Mouse (Mus musculus) hindbrain, embryonic 13.5 days (tissue): Measurements from ENCODE around the gene Kcnq1. TPM values are rescaled to one million over a fixed set of nuclear protein-coding genes. Genes with fewer than 3 reads are reported as not detected.

Experiments used
- ATAC-seq: fragments of 200-750 bp; cut with Nextera tagmentation; 2 replicates; pipeline ENCODE4 v1.8.0; 2017; ENCODE audit warnings: moderate TSS enrichment; ENCODE audit not compliant: low FRiP score
- H3K27ac ChIP-seq: fragments of 300-500 bp; sonication (generic); 2 replicates; pipeline ENCODE4 v1.5.1; 2015; ENCODE audit warnings: inconsistent platforms, mild to moderate bottlenecking, moderate library complexity
- H3K27me3 ChIP-seq: fragments of 300-500 bp; sonication (generic); 2 replicates; pipeline ENCODE4 v1.6.1; 2015; ENCODE audit warnings: mild to moderate bottlenecking, inconsistent platforms
- H3K36me3 ChIP-seq: fragments of 300-500 bp; sonication (generic); 2 replicates; pipeline ENCODE4 v1.6.1; 2015; ENCODE audit warnings: mild to moderate bottlenecking, inconsistent platforms
- H3K4me1 ChIP-seq: fragments of 300-500 bp; sonication (generic); replicated peaks from 2 replicates; pipeline ENCODE4 v1.6.1; 2015; ENCODE audit warnings: inconsistent platforms
- H3K4me2 ChIP-seq: fragments of 300-500 bp; sonication (generic); 2 replicates; pipeline ENCODE4 v1.6.1; 2015; ENCODE audit warnings: inconsistent platforms, mild to moderate bottlenecking, moderate library complexity
- H3K4me3 ChIP-seq: fragments of 300-500 bp; sonication (generic); 2 replicates; pipeline ENCODE4 v1.5.1; 2015; ENCODE audit warnings: mild to moderate bottlenecking, inconsistent platforms
- H3K9ac ChIP-seq: fragments of 300-500 bp; sonication (generic); 2 replicates; pipeline ENCODE4 v1.6.1; 2015; ENCODE audit warnings: mild to moderate bottlenecking, inconsistent platforms
- H3K9me3 ChIP-seq: fragments of 300-500 bp; sonication (generic); 2 replicates; pipeline ENCODE4 v1.6.1; 2016; ENCODE audit warnings: inconsistent platforms
- WGBS: fragments of 180-500 bp; shearing (Covaris S2); methylation state at CpG from one replicate; pipeline ENCODE4 v1.1.7; 2015; 5-methylcytosine and 5-hydroxymethylcytosine counted together
- polyA plus RNA-seq: library from polyadenylated mRNA; unstranded; fragments of >200 nt; fragmentation: Nextera tagmentation; extraction: Ambion mirVana; gene quantifications from 2 replicates; pipeline ENCODE4 v1.2.1, GENCODE M21; 2015

Kcnq1 gene
- polyA plus RNA-seq, 1 experiment from 2014 or later, result 1.7 TPM

DNA sequence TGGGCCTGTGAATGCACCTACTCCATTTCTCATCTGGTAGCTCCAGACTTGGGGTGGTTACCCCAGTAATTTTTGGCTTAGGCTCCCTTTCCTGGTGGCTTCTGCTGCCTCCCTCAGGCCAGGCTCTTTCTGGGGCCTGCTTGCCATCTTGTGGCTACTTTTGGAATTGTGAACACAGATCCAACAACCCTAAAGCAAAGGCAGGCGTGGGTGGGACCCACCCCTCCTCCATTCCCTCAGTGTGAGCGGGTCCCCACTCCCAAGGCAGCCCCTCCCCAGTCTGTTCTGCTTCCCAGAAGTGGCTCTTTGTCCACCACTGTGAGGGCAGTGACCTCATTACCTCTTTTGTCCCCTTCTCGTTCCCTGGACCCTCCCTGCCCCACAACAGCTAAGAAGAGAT is 46.2 kb downstream of the Kcnq1 start:
- 7% methylated on average over 3 of the region's 3 CpGs for WGBS
- no peak for ATAC-seq
- H3K9ac ChIP-seq, result no peak overlapping the region

DNA sequence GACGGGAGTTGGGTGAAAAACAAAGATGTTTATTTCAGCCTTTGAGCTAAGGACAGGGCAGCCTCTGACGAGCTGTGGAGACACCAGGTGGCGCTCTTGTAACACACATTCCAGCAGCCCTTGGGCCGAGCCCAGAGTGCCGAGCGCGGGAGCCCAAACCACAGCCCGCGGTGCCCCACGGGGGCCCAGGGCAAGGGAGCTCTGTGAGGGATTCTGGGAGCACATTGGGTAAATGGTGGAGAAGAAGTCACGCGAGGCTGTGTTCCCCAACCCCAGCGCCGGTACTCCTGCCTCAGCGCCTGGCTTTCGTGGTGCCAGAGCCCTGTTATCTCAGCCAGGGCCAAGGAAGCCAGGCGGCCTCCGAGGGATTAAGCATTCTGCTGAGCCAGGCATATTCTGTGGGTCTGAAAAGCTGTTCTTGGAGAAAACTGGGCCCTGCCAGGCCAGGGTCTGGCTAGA is 47.8 kb downstream of the Kcnq1 start:
- 3% methylated on average over 18 of the region's 18 CpGs for WGBS
- H3K9ac ChIP-seq, result peak overlapping the region; percentile 49; the same call in 1 of the 2 replicates
- H3K27ac ChIP-seq, result peak overlapping the region; percentile 44; the same call in 1 of the 2 replicates
- no peaks in the 10 kb centered on the region for H3K36me3 ChIP-seq
- H3K9me3 ChIP-seq, result no peaks in the 10 kb centered on the region
- H3K27me3 ChIP-seq, result peaks cover 14% of the 10 kb centered on the region; the same call in 1 of the 2 replicates
- ATAC-seq, result peak; percentile 91
- H3K4me3 ChIP-seq, result peak overlapping the region; percentile 33
- peaks cover 17% of the 10 kb centered on the region for H3K4me1 ChIP-seq
- peak overlapping the region; percentile 61 for H3K4me2 ChIP-seq

More for the DNA sequence above, 46.2 kb downstream of the Kcnq1 start:
- no peak overlapping the region for H3K4me3 ChIP-seq
- H3K4me2 ChIP-seq, result no peak overlapping the region
- no peaks in the 10 kb centered on the region for H3K9me3 ChIP-seq
- no peak overlapping the region for H3K27ac ChIP-seq
- H3K27me3 ChIP-seq, result peaks cover 19% of the 10 kb centered on the region; the same call in 1 of the 2 replicates
- H3K36me3 ChIP-seq, result no peaks in the 10 kb centered on the region
- peaks cover 14% of the 10 kb centered on the region for H3K4me1 ChIP-seq

DNA sequence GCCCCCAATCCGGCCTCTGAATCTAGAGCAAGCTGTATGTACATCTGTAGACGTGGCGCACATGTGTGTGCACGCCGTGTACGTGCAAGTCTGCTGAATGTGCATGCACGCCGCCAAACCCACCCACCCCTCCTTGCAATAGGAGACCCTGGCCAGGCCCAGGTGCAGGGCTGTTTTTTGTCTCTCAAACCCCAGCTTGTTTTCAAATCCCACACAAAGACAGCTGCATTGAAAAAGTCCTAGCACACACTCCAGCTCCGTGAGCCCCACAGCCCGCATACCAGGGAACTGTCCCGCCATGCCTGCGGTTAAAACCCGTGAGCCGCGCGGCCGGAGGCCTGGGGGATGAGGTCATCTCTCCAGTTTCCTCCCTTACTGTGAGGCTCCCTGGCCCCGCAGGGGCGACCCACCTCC is 48.3 kb downstream of the Kcnq1 start:
- Histone ChIP-seq H3K27ac (no peak overlapping the region; the same call in 1 of the 2 replicates), H3K27me3 (peaks cover 14% of the 10 kb centered on the region; the same call in 1 of the 2 replicates), H3K4me1 (peaks cover 22% of the 10 kb centered on the region), H3K36me3 (no peaks in the 10 kb centered on the region), H3K4me2 (peak overlapping the region; percentile 61), H3K4me3 (no peak overlapping the region), H3K9ac (peak overlapping the region; percentile 49; the same call in 1 of the 2 replicates), H3K9me3 (no peaks in the 10 kb centered on the region)
- WGBS, result 18% methylated on average over 19 of the region's 19 CpGs
- peak; percentile 36 for ATAC-seq

DNA sequence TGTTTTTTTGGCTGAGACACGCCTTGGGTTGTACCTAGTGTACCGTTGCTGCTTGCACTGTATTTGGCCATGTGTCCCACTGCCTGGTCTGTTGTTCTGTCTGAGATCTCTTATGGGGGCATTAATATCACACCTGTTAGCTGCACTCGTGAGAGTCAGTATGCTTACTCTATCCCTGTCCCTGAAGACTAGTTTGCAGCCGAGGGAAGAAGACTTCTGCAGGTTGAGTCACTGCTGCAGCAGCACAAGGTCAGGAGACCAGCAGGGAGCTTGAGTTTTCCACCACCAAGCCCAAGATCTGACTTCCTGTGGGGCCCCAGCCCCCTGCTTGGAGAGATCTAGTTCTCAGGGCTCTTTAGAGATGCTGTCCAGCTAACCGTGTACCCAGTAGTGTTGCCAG is 49.1 kb downstream of the Kcnq1 start:
- H3K27ac ChIP-seq, result no peak overlapping the region
- peaks cover 26% of the 10 kb centered on the region for H3K4me1 ChIP-seq
- peaks cover 14% of the 10 kb centered on the region; the same call in 1 of the 2 replicates for H3K27me3 ChIP-seq
- H3K4me2 ChIP-seq, result no peak overlapping the region
- no peaks in the 10 kb centered on the region for H3K9me3 ChIP-seq
- ATAC-seq, result no peak
- H3K9ac ChIP-seq, result no peak overlapping the region
- 58% methylated on average over 5 of the region's 5 CpGs for WGBS
- H3K4me3 ChIP-seq, result no peak overlapping the region
- H3K36me3 ChIP-seq, result no peaks in the 10 kb centered on the region

DNA sequence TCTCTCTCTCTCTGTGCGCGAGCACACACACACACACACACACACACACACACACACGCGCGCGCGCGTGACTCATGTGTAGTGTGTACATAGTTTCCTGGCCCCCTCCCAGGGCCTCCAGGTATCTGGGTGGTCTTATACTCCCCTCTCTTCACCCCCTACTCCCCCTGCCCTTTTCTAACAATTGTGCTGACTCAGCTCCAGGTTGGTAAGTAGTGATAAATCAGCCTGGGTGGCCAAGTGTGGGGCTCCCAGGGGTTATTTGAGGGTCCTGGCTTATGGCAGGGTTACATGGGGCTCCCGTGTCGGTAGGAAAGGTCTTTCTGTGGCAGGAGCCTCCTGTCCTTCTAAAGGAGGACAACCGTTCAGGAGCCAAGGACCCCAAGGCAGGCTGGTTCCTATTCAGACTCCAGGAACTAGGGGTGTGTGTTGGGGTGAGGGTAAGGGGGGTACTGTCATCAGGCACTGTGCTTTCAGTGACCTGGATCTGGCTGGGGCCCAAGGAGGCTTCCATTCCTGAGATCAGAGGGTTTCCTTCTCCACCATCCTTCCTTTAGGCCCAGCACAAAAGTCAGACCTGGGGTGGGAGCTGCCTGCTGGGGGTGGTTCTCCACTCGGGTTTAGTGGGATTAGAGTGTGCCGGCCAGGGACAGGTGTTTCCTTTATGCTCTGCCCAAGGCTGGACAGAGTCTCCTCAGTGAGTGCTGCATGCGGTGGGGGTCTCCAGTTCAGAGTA is 52.7 kb downstream of the Kcnq1 start:
- ATAC-seq, result no peak
- no peaks in the 10 kb centered on the region for H3K9me3 ChIP-seq
- H3K4me2 ChIP-seq, result no peak overlapping the region
- no peak overlapping the region for H3K27ac ChIP-seq
- 79% methylated on average over 12 of the region's 14 CpGs for WGBS
- H3K9ac ChIP-seq, result no peak overlapping the region
- no peaks in the 10 kb centered on the region for H3K36me3 ChIP-seq
- peaks cover 11% of the 10 kb centered on the region; the same call in 1 of the 2 replicates for H3K27me3 ChIP-seq
- H3K4me3 ChIP-seq, result no peak overlapping the region
- H3K4me1 ChIP-seq, result peaks cover 23% of the 10 kb centered on the region

- ATAC-seq, result no peak
Measured at GRCm38 (mm10) chr7:143159446-143159845, 53.3 kb downstream of the Kcnq1 start.

DNA sequence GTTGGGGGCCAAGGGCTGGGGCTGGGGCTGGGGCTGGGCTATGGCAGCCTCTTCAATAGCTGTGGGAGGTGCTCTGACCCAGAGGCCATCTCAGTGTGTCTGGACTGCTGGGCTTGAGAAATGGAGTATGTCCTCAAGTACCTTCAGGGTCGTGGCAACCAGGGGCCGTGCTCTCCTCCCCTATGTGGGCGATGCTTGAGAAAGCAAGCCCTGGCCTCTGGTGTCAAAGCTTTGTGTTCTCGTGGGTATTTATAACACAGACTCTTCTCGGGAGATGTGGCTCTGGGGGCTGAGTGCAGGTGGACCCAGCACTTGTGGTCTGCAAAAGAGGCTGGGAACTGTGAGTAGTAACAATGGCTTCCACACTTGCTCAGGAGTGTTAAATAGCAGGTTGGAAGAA is 53.9 kb downstream of the Kcnq1 start:
- Histone ChIP-seq H3K9me3 (no peaks in the 10 kb centered on the region), H3K9ac (no peak overlapping the region), H3K4me2 (no peak overlapping the region), H3K27me3 (0 out of 2 replicates have a peak, but pooled peaks cover 6% of the 10 kb centered on the region), H3K27ac (no peak overlapping the region), H3K4me3 (no peak overlapping the region), H3K36me3 (no peaks in the 10 kb centered on the region), H3K4me1 (peaks cover 12% of the 10 kb centered on the region)
- ATAC-seq, result no peak
- WGBS, result 47% methylated on average over 5 of the region's 5 CpGs

More at GRCm38 (mm10) chr7:143159446-143159845, 53.3 kb downstream of the Kcnq1 start:
- Histone ChIP-seq H3K4me2 (no peak overlapping the region), H3K27me3 (peaks cover 11% of the 10 kb centered on the region; the same call in 1 of the 2 replicates), H3K27ac (no peak overlapping the region), H3K9me3 (no peaks in the 10 kb centered on the region), H3K4me3 (no peak overlapping the region), H3K9ac (no peak overlapping the region), H3K4me1 (peaks cover 17% of the 10 kb centered on the region), H3K36me3 (no peaks in the 10 kb centered on the region)
- 30% methylated on average over 11 of the region's 11 CpGs for WGBS

GRCm38 (mm10) chr7:143162051-143162450 is 55.9 kb downstream of the Kcnq1 start:
- no peak overlapping the region for H3K4me2 ChIP-seq
- no peak overlapping the region for H3K9ac ChIP-seq
- H3K9me3 ChIP-seq, result no peaks in the 10 kb centered on the region
- no peak for ATAC-seq
- 85% methylated on average over 3 of the region's 3 CpGs for WGBS
- no peaks in the 10 kb centered on the region for H3K27me3 ChIP-seq
- H3K4me1 ChIP-seq, result peaks cover 12% of the 10 kb centered on the region
- H3K27ac ChIP-seq, result no peak overlapping the region
- H3K36me3 ChIP-seq, result no peaks in the 10 kb centered on the region
- no peak overlapping the region for H3K4me3 ChIP-seq

DNA sequence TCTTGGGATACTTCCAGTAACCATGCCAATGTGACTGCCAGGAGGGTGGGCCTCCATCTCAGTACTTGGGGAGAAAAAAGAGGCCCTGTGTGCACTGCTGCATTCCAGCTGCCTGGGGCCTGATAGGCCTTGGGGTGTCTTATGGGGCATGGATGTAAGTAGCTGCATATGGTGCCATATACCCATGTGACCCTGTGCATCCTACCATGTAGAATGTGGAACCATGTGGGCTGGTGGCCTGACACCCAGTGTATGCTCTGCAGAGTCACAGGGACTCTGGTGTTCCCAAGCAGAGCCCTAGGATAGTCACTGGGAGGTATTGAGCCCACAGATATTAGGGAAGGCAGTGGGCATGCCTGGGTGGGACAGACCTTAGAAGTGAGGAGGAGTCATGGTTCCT is 57.9 kb downstream of the Kcnq1 start:
- ATAC-seq, result no peak
- H3K9ac ChIP-seq, result no peak overlapping the region
- H3K4me3 ChIP-seq, result no peak overlapping the region
- no peak overlapping the region for H3K4me2 ChIP-seq
- H3K36me3 ChIP-seq, result no peaks in the 10 kb centered on the region
- no peak overlapping the region for H3K27ac ChIP-seq
- peaks cover 8% of the 10 kb centered on the region for H3K4me1 ChIP-seq
- no peaks in the 10 kb centered on the region for H3K27me3 ChIP-seq
- H3K9me3 ChIP-seq, result no peaks in the 10 kb centered on the region

DNA sequence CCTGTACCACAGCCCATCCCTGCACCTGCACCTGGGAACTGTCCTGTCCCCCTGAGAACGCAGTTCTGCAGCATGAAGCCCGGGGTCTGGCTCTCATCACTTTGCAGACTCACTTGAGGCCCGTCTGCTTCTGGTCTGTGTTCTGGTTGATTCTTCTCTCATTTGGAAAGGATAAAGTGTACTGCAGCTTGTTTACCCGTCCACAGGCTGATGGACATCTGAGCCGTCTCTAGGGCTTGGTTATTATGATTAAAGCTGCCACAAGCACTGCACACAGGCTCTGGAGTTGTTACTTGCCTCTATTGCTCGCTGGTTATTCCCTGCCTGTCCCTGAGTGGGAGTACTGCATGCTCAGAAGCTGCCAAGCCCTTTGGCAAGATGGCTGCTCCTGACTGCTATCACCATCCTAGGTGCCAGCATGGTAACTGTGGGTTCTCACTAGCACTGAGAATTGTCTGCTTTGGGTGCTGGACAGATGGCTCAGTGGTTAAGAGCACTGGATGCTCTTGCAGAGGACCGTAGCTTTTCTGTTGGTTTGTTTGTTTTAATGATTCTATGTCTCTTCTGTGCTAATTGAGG is 59.6 kb downstream of the Kcnq1 start:
- Histone ChIP-seq H3K27me3 (no peaks in the 10 kb centered on the region), H3K4me3 (no peak overlapping the region), H3K9me3 (no peaks in the 10 kb centered on the region), H3K4me2 (no peak overlapping the region), H3K9ac (no peak overlapping the region), H3K27ac (no peak overlapping the region), H3K4me1 (no peaks in the 10 kb centered on the region), H3K36me3 (no peaks in the 10 kb centered on the region)
- whole genome bisulfite sequencing, result 76% methylated on average over 7 of the region's 7 CpGs
- ATAC-seq, result no peak

- Histone ChIP-seq H3K27ac (no peak overlapping the region), H3K4me1 (no peaks in the 10 kb centered on the region), H3K36me3 (no peaks in the 10 kb centered on the region), H3K9me3 (no peaks in the 10 kb centered on the region), H3K4me2 (no peak overlapping the region), H3K4me3 (no peak overlapping the region), H3K9ac (no peak overlapping the region), H3K27me3 (no peaks in the 10 kb centered on the region)
- no peak for ATAC-seq
- 81% methylated on average over 3 of the region's 3 CpGs for WGBS
Measured at GRCm38 (mm10) chr7:143167275-143167674, 61.1 kb downstream of the Kcnq1 start.

DNA sequence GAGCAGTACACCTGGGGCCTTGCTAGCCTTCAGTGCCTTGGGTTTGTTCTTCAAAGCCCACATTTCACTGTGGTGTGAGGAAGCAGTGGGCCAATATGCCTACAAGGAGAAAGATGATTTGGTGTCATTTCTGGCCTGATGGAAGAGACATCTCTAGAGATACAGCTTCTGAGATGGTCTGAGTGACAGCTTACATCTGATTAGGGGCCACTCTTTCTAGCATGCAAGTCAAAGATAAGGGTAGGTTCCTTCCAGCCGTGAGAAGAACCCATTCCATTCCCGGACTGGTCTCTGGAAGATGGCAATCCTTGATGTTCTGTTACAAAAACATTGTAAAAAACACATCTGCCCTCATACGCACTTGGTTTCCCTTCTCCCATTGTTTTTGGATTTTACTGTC is 63.2 kb downstream of the Kcnq1 start:
- Histone ChIP-seq H3K4me3 (no peak overlapping the region), H3K9me3 (no peaks in the 10 kb centered on the region), H3K27ac (no peak overlapping the region), H3K9ac (no peak overlapping the region), H3K36me3 (no peaks in the 10 kb centered on the region), H3K4me1 (peaks cover 2% of the 10 kb centered on the region; the same call in 1 of the 2 replicates), H3K4me2 (no peak overlapping the region), H3K27me3 (no peaks in the 10 kb centered on the region)
- ATAC-seq, result no peak
- WGBS, result 92% methylated on average over 3 of the region's 3 CpGs
